Mouse (Mus musculus) forebrain, embryonic 12.5 days (tissue): ENCODE data around the gene Htr1d. TPM values are rescaled to one million over a fixed set of nuclear protein-coding genes. Genes with fewer than 3 reads are reported as not detected.
A peak's percentile ranks its signal among the peaks of the same experiment; 100 is the strongest.

Experiments used
- ATAC-seq: fragments of 200-750 bp; cut with Nextera tagmentation; 2 replicates; pipeline ENCODE4 v1.8.0; 2017; ENCODE audit warnings: moderate TSS enrichment; ENCODE audit not compliant: low FRiP score
- H3K27ac ChIP-seq: fragments of 300-500 bp; sonication (generic); 2 replicates; pipeline ENCODE4 v1.5.1; 2016; ENCODE audit warnings: mild to moderate bottlenecking
- H3K27me3 ChIP-seq: fragments of 300-500 bp; sonication (generic); 2 replicates; pipeline ENCODE4 v1.6.1; 2016; ENCODE audit warnings: mild to moderate bottlenecking
- H3K36me3 ChIP-seq: fragments of 300-500 bp; sonication (generic); replicated peaks from 2 replicates; pipeline ENCODE4 v1.6.1; 2016; ENCODE audit warnings: mild to moderate bottlenecking
- H3K4me1 ChIP-seq: fragments of 300-500 bp; sonication (generic); 2 replicates; pipeline ENCODE4 v1.6.1; 2016
- H3K4me2 ChIP-seq: fragments of 300-500 bp; sonication (generic); 2 replicates; pipeline ENCODE4 v1.6.1; 2016; ENCODE audit warnings: mild to moderate bottlenecking, moderate library complexity
- H3K4me3 ChIP-seq: fragments of 300-500 bp; sonication (generic); replicated peaks from 2 replicates; pipeline ENCODE4 v1.5.1; 2016; ENCODE audit warnings: mild to moderate bottlenecking
- H3K9ac ChIP-seq: fragments of 300-500 bp; sonication (generic); 2 replicates; pipeline ENCODE4 v1.6.1; 2016; ENCODE audit warnings: mild to moderate bottlenecking
- H3K9me3 ChIP-seq: fragments of 300-500 bp; sonication (generic); 2 replicates; pipeline ENCODE4 v1.6.1; 2016
- WGBS: fragments of 180-500 bp; shearing (Covaris S2); methylation state at CpG from one replicate; pipeline ENCODE4 v1.1.7; 2016; 5-methylcytosine and 5-hydroxymethylcytosine counted together
- polyA plus RNA-seq: library from polyadenylated mRNA; unstranded; fragments of >200 nt; fragmentation: Nextera tagmentation; extraction: Ambion mirVana; gene quantifications from 2 replicates; pipeline ENCODE4 v1.2.1, GENCODE M21; 2016

Gene Htr1d
- polyA plus RNA-seq, 1 experiment from 2014 or later: 0.59 TPM

DNA sequence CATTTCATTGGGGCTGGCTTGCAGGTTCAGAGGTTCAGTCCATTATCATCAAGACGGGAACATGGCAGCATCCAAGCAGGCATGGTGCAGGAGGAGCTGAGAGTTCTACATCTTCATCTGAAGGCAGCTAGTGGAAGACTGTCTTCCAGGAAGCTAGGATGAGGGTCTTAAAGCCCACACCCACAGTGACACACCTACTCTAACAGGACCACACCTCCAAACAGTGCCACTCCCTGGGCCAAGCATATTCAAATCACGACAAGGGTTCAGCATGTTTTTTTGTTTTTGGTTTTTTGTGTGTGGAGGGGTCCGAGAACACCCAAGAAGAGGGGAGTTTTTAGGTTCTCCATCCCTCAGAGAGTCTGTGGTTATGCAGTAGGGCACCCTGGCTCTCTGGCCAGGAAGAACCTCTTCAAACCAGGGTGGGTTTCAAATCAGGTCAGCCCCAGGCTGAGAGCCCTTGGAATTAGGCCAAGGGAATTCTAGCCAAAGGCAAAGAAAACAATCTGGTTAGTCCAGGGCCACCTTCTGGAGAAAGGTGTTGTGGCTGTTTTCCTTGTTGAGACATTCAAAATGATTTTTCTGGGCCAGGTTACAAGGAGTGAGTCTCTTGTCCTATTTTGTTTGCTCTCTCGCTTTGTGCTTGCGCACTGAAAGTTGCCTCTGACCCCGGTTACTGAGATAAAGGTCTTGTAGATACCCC, 33.3 kb downstream of the Htr1d start:
- Histone ChIP-seq H3K36me3 (no peaks in the 10 kb centered on the region), H3K4me1 (peaks cover 5% of the 10 kb centered on the region), H3K9ac (no peak overlapping the region), H3K4me3 (no peak overlapping the region), H3K27ac (no peak overlapping the region), H3K9me3 (no peaks in the 10 kb centered on the region), H3K4me2 (no peak overlapping the region), H3K27me3 (peaks cover 10% of the 10 kb centered on the region)
- WGBS: 92% methylated on average over 6 of the region's 6 CpGs
- ATAC-seq: no peak

DNA sequence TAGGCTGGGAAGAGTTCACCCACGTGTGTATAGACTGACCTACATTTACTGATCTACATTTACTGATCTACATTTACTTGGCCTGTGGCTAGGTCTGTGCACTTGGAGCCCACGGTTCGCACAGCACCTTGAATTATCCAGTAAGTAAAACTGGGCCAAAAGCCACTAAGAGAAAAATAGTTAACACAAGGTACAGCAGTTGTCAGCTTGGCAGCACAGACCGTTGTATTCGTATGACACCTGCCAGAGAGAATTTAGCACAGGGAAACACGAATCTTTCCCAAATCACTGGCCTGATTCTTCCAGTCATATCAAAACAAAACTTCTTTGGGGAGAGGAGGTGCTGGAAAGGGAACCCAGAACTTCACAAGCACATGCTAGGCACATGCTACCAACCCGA, 35.0 kb downstream of the Htr1d start:
- Histone ChIP-seq H3K9ac (no peak overlapping the region), H3K9me3 (no peaks in the 10 kb centered on the region), H3K27ac (no peak overlapping the region), H3K4me3 (no peak overlapping the region), H3K4me1 (peaks cover 19% of the 10 kb centered on the region), H3K27me3 (peaks cover 25% of the 10 kb centered on the region), H3K4me2 (no peak overlapping the region), H3K36me3 (no peaks in the 10 kb centered on the region)
- 84% methylated on average over 7 of the region's 7 CpGs for WGBS
- ATAC-seq: no peak

- no peak overlapping the region for H3K4me2 ChIP-seq
- H3K9me3 ChIP-seq: no peaks in the 10 kb centered on the region
- no peaks in the 10 kb centered on the region for H3K36me3 ChIP-seq
- peaks cover 22% of the 10 kb centered on the region for H3K4me1 ChIP-seq
- ATAC-seq: no peak
- no peak overlapping the region for H3K27ac ChIP-seq
- peaks cover 34% of the 10 kb centered on the region for H3K27me3 ChIP-seq
- H3K9ac ChIP-seq: no peak overlapping the region
- no peak overlapping the region for H3K4me3 ChIP-seq
- 81% methylated on average over 12 of the region's 12 CpGs for WGBS
Measured at GRCm38 (mm10) chr4:136459210-136459609, 35.9 kb downstream of the Htr1d start.

DNA sequence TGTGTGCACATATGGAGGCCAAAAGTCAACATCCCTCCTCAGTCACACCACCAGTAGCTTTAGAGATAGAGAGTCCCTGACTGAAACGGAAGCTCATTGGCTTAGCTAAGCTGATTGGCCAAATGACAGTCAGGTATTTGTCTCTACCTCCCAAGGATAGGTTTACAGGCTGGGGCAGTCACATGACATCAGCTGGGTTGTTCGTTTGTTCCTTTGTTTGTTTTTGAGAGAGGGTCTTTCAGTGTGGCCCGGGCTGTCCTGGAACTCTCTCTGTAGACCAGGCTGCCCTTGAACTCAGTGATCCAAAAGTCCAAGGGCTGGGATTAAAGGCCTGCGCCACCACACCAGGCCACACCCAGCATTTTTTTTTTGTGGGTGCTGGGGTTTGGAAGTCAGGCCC, 37.9 kb downstream of the Htr1d start:
- Histone ChIP-seq H3K27me3 (peaks cover 48% of the 10 kb centered on the region), H3K4me2 (no peak overlapping the region), H3K9ac (no peak overlapping the region), H3K4me3 (no peak overlapping the region), H3K36me3 (no peaks in the 10 kb centered on the region), H3K9me3 (no peaks in the 10 kb centered on the region), H3K4me1 (peaks cover 18% of the 10 kb centered on the region), H3K27ac (no peak overlapping the region)
- no peak for ATAC-seq
- WGBS: 26% methylated on average over 4 of the region's 4 CpGs

DNA sequence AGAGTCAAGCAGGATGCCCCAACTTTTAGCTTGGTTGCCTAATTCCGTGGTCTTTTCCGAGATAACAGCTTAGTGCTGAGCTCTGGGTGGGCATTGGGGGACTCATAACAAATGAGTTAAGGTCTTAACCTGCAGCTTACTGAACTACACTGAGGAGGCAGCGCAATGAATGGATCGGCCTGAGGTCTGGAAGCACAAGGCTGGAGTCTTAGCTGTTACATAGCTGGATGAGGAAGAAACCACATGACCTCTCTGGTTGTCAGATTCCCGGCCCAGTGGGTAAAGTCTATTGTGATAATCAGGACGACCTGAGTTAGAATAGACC, 38.4 kb downstream of the Htr1d start:
- peak overlapping the region; percentile 69 for H3K4me3 ChIP-seq
- peaks cover 48% of the 10 kb centered on the region for H3K27me3 ChIP-seq
- H3K27ac ChIP-seq: no peak overlapping the region
- no peaks in the 10 kb centered on the region for H3K9me3 ChIP-seq
- peak overlapping the region; percentile 70; the same call in 1 of the 2 replicates for H3K9ac ChIP-seq
- no peak for ATAC-seq
- no peaks in the 10 kb centered on the region for H3K36me3 ChIP-seq
- H3K4me1 ChIP-seq: peaks cover 20% of the 10 kb centered on the region
- WGBS: 10% methylated on average over 6 of the region's 6 CpGs
- H3K4me2 ChIP-seq: peak overlapping the region; percentile 90

- Histone ChIP-seq H3K27ac (peak within 1 kb of the TSS; percentile 16; the same call in 1 of the 2 replicates), H3K4me3 (peak within 1 kb of the TSS; percentile 69), H3K4me1 (peaks cover 20% of the 10 kb centered on the region), H3K4me2 (peak within 1 kb of the TSS; percentile 90), H3K27me3 (peaks cover 48% of the 10 kb centered on the region), H3K9ac (peak within 1 kb of the TSS; percentile 70), H3K36me3 (no peaks in the 10 kb centered on the region), H3K9me3 (no peaks in the 10 kb centered on the region)
- under 1% methylated on average over 64 of the region's 64 CpGs for WGBS
- peak; percentile 86 for ATAC-seq
Measured at GRCm38 (mm10) chr4:136462086-136462838, 38.9 kb downstream of the Htr1d start, which contains the start of gene 6030445D17Rik. Gene 6030445D17Rik, plus strand, starts transcription at chr4:136462250.

- H3K9me3 ChIP-seq: no peaks in the 10 kb centered on the region
- H3K4me3 ChIP-seq: peak overlapping the region; percentile 69
- 1% methylated on average over 8 of the region's 8 CpGs for WGBS
- peak overlapping the region; percentile 16; the same call in 1 of the 2 replicates for H3K27ac ChIP-seq
- H3K9ac ChIP-seq: peak overlapping the region; percentile 70
- ATAC-seq: peak; percentile 57
- peaks cover 20% of the 10 kb centered on the region for H3K4me1 ChIP-seq
- peak overlapping the region; percentile 90 for H3K4me2 ChIP-seq
- peaks cover 48% of the 10 kb centered on the region for H3K27me3 ChIP-seq
- H3K36me3 ChIP-seq: no peaks in the 10 kb centered on the region
Measured at GRCm38 (mm10) chr4:136462839-136463178, 39.5 kb downstream of the Htr1d start.

GRCm38 (mm10) chr4:136463436-136463835, 40.1 kb downstream of the Htr1d start:
- WGBS: 15% methylated on average over 9 of the region's 9 CpGs
- no peaks in the 10 kb centered on the region for H3K36me3 ChIP-seq
- ATAC-seq: no peak
- no peak overlapping the region for H3K27ac ChIP-seq
- no peaks in the 10 kb centered on the region for H3K9me3 ChIP-seq
- H3K27me3 ChIP-seq: peaks cover 48% of the 10 kb centered on the region
- H3K4me1 ChIP-seq: peaks cover 20% of the 10 kb centered on the region
- peak overlapping the region; percentile 90 for H3K4me2 ChIP-seq
- peak overlapping the region; percentile 70; the same call in 1 of the 2 replicates for H3K9ac ChIP-seq
- peak overlapping the region; percentile 69 for H3K4me3 ChIP-seq

DNA sequence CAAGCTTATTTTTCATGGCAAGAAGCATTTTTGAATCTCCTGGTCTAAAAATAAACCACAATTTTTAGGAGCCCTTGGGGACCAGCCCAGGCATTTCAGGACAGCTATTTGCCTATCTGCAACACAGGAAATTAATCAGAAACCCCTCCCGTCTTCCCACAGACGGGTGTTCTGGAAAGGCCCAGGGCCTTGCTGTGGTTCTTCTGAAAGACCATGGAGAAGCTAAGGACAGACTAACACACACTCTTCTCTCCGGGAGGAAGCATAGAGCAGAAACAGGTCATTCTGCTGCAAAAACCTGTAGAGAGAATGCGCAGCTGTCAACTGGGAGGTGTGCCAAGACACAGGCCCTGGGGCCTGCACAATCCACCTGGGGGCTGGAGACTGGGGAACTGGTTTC, 42.9 kb downstream of the Htr1d start:
- no peaks in the 10 kb centered on the region for H3K36me3 ChIP-seq
- no peak overlapping the region for H3K27ac ChIP-seq
- WGBS: 78% methylated on average over 4 of the region's 4 CpGs
- H3K4me3 ChIP-seq: no peak overlapping the region
- no peak for ATAC-seq
- no peak overlapping the region for H3K9ac ChIP-seq
- H3K27me3 ChIP-seq: peaks cover 42% of the 10 kb centered on the region
- peaks cover 25% of the 10 kb centered on the region for H3K4me1 ChIP-seq
- no peak overlapping the region for H3K4me2 ChIP-seq
- H3K9me3 ChIP-seq: no peaks in the 10 kb centered on the region

GRCm38 (mm10) chr4:136468553-136469327, 45.4 kb downstream of the Htr1d start:
- Histone ChIP-seq H3K27ac (no peak overlapping the region), H3K9me3 (no peaks in the 10 kb centered on the region), H3K27me3 (peaks cover 19% of the 10 kb centered on the region), H3K4me1 (peaks cover 22% of the 10 kb centered on the region), H3K9ac (no peak overlapping the region), H3K4me3 (no peak overlapping the region), H3K36me3 (no peaks in the 10 kb centered on the region), H3K4me2 (no peak overlapping the region)
- 79% methylated on average over 14 of the region's 14 CpGs for whole genome bisulfite sequencing
- no peak for ATAC-seq

- no peaks in the 10 kb centered on the region for H3K9me3 ChIP-seq
- peak within 1 kb of the TSS; percentile 97 for H3K27ac ChIP-seq
- H3K4me3 ChIP-seq: peak within 1 kb of the TSS; percentile 73
- H3K9ac ChIP-seq: peak within 1 kb of the TSS; percentile 86
- WGBS: 2% methylated on average over 36 of the region's 36 CpGs
- peak; percentile 96 for ATAC-seq
- no peaks in the 10 kb centered on the region for H3K36me3 ChIP-seq
- H3K4me1 ChIP-seq: peaks cover 19% of the 10 kb centered on the region
- peaks cover 12% of the 10 kb centered on the region for H3K27me3 ChIP-seq
- H3K4me2 ChIP-seq: peak within 1 kb of the TSS; percentile 68
Measured at GRCm38 (mm10) chr4:136469371-136469903, 46.1 kb downstream of the Htr1d start, which contains the start of gene Luzp1. Gene Luzp1, plus strand, starts transcription at chr4:136469761.

DNA sequence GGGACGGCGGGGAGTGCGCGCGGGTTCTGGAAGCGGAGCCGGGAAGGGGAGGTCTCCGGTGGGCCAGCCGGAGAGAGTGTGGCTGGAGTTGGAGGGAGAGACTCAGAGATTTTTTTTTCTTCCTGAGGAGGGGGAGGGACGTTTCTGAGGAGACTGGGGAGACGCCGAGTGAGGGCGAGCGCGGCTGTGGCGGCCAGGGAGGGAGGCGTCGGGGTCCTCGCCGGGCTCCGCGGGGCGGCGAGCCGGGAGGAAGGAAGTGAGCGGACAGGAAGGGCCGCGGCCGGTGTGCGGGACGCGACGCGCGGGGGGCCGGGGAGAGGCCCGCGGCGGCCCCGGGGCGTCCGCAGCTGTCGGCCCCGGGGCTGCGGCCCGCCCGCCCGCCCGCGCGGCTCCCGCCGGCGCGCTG, 46.6 kb downstream of the Htr1d start:
- peak; percentile 85 for ATAC-seq
- peak overlapping the region; percentile 86 for H3K9ac ChIP-seq
- peaks cover 19% of the 10 kb centered on the region for H3K4me1 ChIP-seq
- H3K4me2 ChIP-seq: peak overlapping the region; percentile 68
- H3K9me3 ChIP-seq: no peaks in the 10 kb centered on the region
- H3K27ac ChIP-seq: peak overlapping the region; percentile 97
- H3K27me3 ChIP-seq: peaks cover 7% of the 10 kb centered on the region
- WGBS: under 1% methylated on average over 39 of the region's 55 CpGs
- peak overlapping the region; percentile 73 for H3K4me3 ChIP-seq
- H3K36me3 ChIP-seq: no peaks in the 10 kb centered on the region
